ENCODE assay signal across 7 mouse cellular contexts in genomic region chr14:37135671-37136070, GRCm38 (mm10). TPM values are rescaled to one million over a fixed set of nuclear protein-coding genes. Genes with fewer than 3 reads are reported as not detected.
DNase-seq lines count a peak whose midpoint lies in the region; ATAC-seq and TF ChIP-seq lines count a peak whose summit lies in the region.

No protein-coding gene starts in this region.

- DNase-seq in testis, postnatal 14 days (ENCODE audit: low spot score), result no peak
- DNase-seq in liver, result peak; percentile 14
- DNase-seq in adrenal gland, postnatal 4 days (ENCODE audit: low spot score in 2 of 2), result no peak
- DNase-seq in c-Kit-positive CD71-positive TER-119-positive erythroid progenitor cells, embryonic 14.5 days (ENCODE audit: low spot score), result no peak

- peak; percentile 47; the same call in 1 of the 2 replicates for ATAC-seq in erythroid progenitor cell, adult 5-6 weeks (replicated peaks; ENCODE audit: low FRiP score, poor library complexity, severe bottlenecking)
- ATAC-seq in stomach, embryonic 16.5 days (ENCODE audit: insufficient read depth, low FRiP score), result no peak

- peaks cover 2% of the 10 kb centered on the region; the same call in 1 of the 2 replicates for H3K4me1 ChIP-seq in testis, adult 2 months (ENCODE audit: control insufficient read depth, insufficient read depth, low read length)
- peaks cover 5% of the 10 kb centered on the region; the same call in 1 of the 2 replicates for H3K4me1 ChIP-seq in stomach, embryonic 16.5 days (ENCODE audit: control insufficient read depth, insufficient read depth, low read length)

- peak overlapping the region; percentile 73 for H3K9ac ChIP-seq in stomach, embryonic 16.5 days (ENCODE audit: low read length)

- no peak for TF ChIP-seq CTCF in testis, adult 2 months (IDR thresholded peaks at IDR 0.05; ENCODE audit: control insufficient read depth, insufficient read depth, insufficient replicate concordance, low read depth, low read length)

- H3K4me3 ChIP-seq in testis, adult 2 months (ENCODE audit: control insufficient read depth, low read depth, low read length), result peak overlapping the region; percentile 91
- H3K4me3 ChIP-seq in stomach, embryonic 16.5 days (replicated peaks; ENCODE audit: low read length), result peak overlapping the region; percentile 92

- H3K4me2 ChIP-seq in stomach, embryonic 16.5 days (ENCODE audit: low read depth, low read length), result peak overlapping the region; percentile 77

- no peaks in the 10 kb centered on the region for H3K27me3 ChIP-seq in testis, adult 2 months (ENCODE audit: control insufficient read depth, insufficient read depth, low read length)
- no peaks in the 10 kb centered on the region for H3K27me3 ChIP-seq in stomach, embryonic 16.5 days (ENCODE audit: control insufficient read depth, insufficient read depth, low read length)

- H3K36me3 ChIP-seq in testis, adult 2 months (ENCODE audit: control insufficient read depth, insufficient read depth, low read length), result peaks cover 1% of the 10 kb centered on the region; the same call in 1 of the 2 replicates
- H3K36me3 ChIP-seq in stomach, embryonic 16.5 days (ENCODE audit: control insufficient read depth, insufficient read depth, low read length), result peaks cover 12% of the 10 kb centered on the region; the same call in 1 of the 2 replicates

- 3% methylated on average over 10 of the region's 10 CpGs for WGBS in stomach, embryonic 16.5 days

- peak overlapping the region; percentile 81 for H3K27ac ChIP-seq in testis, adult 2 months (ENCODE audit: control insufficient read depth, insufficient read depth, low read depth, low read length)
- H3K27ac ChIP-seq in stomach, embryonic 16.5 days (ENCODE audit: low read length), result 0 out of 2 replicates have a peak overlapping the region, but pooled peaks have one; percentile 29

- TF ChIP-seq POLR2A in testis, adult 2 months (IDR thresholded peaks at IDR 0.05; ENCODE audit: control insufficient read depth, low read depth, low read length), result no peak

- no peaks in the 10 kb centered on the region for H3K9me3 ChIP-seq in stomach, embryonic 16.5 days (replicated peaks; ENCODE audit: control insufficient read depth, low read length)

RNA-seq across cellular contexts. Expression of gene Ghitm, which starts 0.6 kb away (rescaled TPM):
- 324 and 337 TPM in 2 replicates for polyA plus RNA-seq in testis, adult 2 months (2012; rRNA removed)
- 110 and 129 TPM in 2 replicates for total RNA-seq in erythroid progenitor cell, adult 5-6 weeks (2015; ENCODE audit: low replicate concordance)
- total RNA-seq in erythroid progenitor cell, adult 5-6 weeks (2017; ENCODE audit: low replicate concordance), result 75.3 and 123 TPM in 2 replicates
- polyA plus RNA-seq in stomach, embryonic 16.5 days (2015; fragmentation: Nextera tagmentation; extraction: Ambion mirVana), result 242 and 244 TPM in 2 replicates
- 100 to 1,000 TPM; 353 to 375 TPM for total RNA-seq in adrenal gland, postnatal 4 days (2021)

RNA-seq across cellular contexts. Expression of gene 2610528A11Rik, which starts 21.8 kb away (rescaled TPM):
- 81.4 and 85.0 TPM in 2 replicates for polyA plus RNA-seq in testis, adult 2 months (2012; rRNA removed)
- total RNA-seq in erythroid progenitor cell, adult 5-6 weeks (2015; ENCODE audit: low replicate concordance), result not detected in 2 replicates
- not detected in 2 replicates for total RNA-seq in erythroid progenitor cell, adult 5-6 weeks (2017; ENCODE audit: low replicate concordance)
- 11.8 and 20.9 TPM in 2 replicates for polyA plus RNA-seq in stomach, embryonic 16.5 days (2015; fragmentation: Nextera tagmentation; extraction: Ambion mirVana)
- 1 to 10 TPM in 1 of 2 experiments, under 1 TPM in 1; 0.90 to 1.2 TPM for total RNA-seq in adrenal gland, postnatal 4 days (2021)

RNA-seq across cellular contexts. Expression of gene Cdhr1, which starts 37.5 kb away (rescaled TPM):
- 1.1 and 1.3 TPM in 2 replicates for polyA plus RNA-seq in testis, adult 2 months (2012; rRNA removed)
- not detected in 2 replicates for total RNA-seq in erythroid progenitor cell, adult 5-6 weeks (2015; ENCODE audit: low replicate concordance)
- total RNA-seq in erythroid progenitor cell, adult 5-6 weeks (2017; ENCODE audit: low replicate concordance), result not detected in 2 replicates
- 0.27 and 0.32 TPM in 2 replicates for polyA plus RNA-seq in stomach, embryonic 16.5 days (2015; fragmentation: Nextera tagmentation; extraction: Ambion mirVana)
- 1 to 10 TPM in 1 of 2 experiments, under 1 TPM in 1; 0.95 to 1.8 TPM for total RNA-seq in adrenal gland, postnatal 4 days (2021)
